ENCODE assay signal across 28 mouse cellular contexts in the genomic region with DNA sequence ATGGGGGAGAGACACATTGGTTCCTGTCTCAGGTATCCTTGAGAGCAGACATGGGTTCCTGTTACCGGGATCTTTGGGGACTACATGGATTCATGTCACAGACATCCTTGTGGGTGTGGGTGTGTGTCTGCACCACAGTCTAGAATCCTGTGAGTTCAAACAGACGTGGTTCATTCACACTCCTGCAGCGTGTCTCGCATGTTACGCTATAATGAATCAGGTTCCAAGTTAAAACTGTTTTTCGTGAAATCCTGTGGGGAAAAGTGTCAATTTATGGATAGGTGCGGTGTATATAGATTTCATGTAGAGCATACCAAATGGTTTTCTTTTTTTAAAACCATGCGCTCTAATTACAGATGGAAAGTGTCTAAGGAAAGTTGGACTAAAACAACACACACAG. TPM values are rescaled to one million over a fixed set of nuclear protein-coding genes. Genes with fewer than 3 reads are reported as not detected.
A peak's percentile ranks its signal among the peaks of the same experiment; 100 is the strongest.
DNase-seq lines count a peak whose midpoint lies in the region; ATAC-seq and TF ChIP-seq lines count a peak whose summit lies in the region.
"Had no signal": no experiment of that assay in that cellular context is flagged by ENCODE, and none has a peak within 500 bp of the region (broad histone marks: within the 10 kb centered on the region; RNA-seq: fewer than 3 reads in every experiment).

No protein-coding gene starts in this region.

- peak; percentile 44; the same call in 1 of the 2 replicates for ATAC-seq in forebrain, postnatal 0 days
- no peak for ATAC-seq in forebrain, embryonic 12.5 days (ENCODE audit: low FRiP score)
- ATAC-seq: forebrain, embryonic 13.5 days; Patski had no signal

- WGBS in forebrain, postnatal 0 days, result 75% methylated on average over 8 of the region's 8 CpGs
- WGBS in forebrain, embryonic 12.5 days, result 93% methylated on average over 8 of the region's 8 CpGs

- H3K4me1 ChIP-seq in forebrain, postnatal 0 days (ENCODE audit: insufficient read depth), result peaks cover under 1% of the 10 kb centered on the region; the same call in 1 of the 2 replicates
- H3K4me1 ChIP-seq in forebrain, embryonic 12.5 days, result peaks cover 7% of the 10 kb centered on the region; the same call in 1 of the 2 replicates
- H3K4me1 ChIP-seq: embryonic facial prominence, embryonic 12.5 days; embryonic facial prominence, embryonic 15.5 days; heart, embryonic 10.5 days; heart, embryonic 13.5 days; hindbrain, embryonic 12.5 days had no signal

- TF ChIP-seq CTCF in forebrain, postnatal 0 days (IDR thresholded peaks at IDR 0.05; ENCODE audit: low read depth), result no peak
- no peak for TF ChIP-seq CTCF in left cerebral cortex, adult 2 months (IDR thresholded peaks at IDR 0.05)

- no peaks in the 10 kb centered on the region for H3K27me3 ChIP-seq in forebrain, postnatal 0 days (ENCODE audit: insufficient read depth, low read length)
- H3K27me3 ChIP-seq in forebrain, embryonic 12.5 days, result no peaks in the 10 kb centered on the region
- H3K27me3 ChIP-seq: CH12.LX; embryonic facial prominence, embryonic 12.5 days; embryonic facial prominence, embryonic 15.5 days; forebrain, embryonic 13.5 days; heart, embryonic 13.5 days; hindbrain, embryonic 12.5 days; hindbrain, embryonic 15.5 days; Patski had no signal

- no peaks in the 10 kb centered on the region for H3K9me3 ChIP-seq in forebrain, postnatal 0 days (ENCODE audit: low read length)
- no peaks in the 10 kb centered on the region for H3K9me3 ChIP-seq in forebrain, embryonic 12.5 days
- H3K9me3 ChIP-seq: embryonic facial prominence, embryonic 12.5 days; embryonic facial prominence, embryonic 15.5 days; forebrain, embryonic 13.5 days; G1E; heart, embryonic 10.5 days; heart, embryonic 13.5 days; hindbrain, embryonic 12.5 days; hindbrain, embryonic 15.5 days had no signal

- H3K9ac ChIP-seq in forebrain, postnatal 0 days, result no peak overlapping the region
- no peak overlapping the region for H3K9ac ChIP-seq in forebrain, embryonic 12.5 days
- H3K9ac ChIP-seq: embryonic facial prominence, embryonic 12.5 days; embryonic facial prominence, embryonic 15.5 days; forebrain, embryonic 13.5 days; heart, embryonic 13.5 days; hindbrain, embryonic 12.5 days; hindbrain, embryonic 15.5 days had no signal

- H3K4me2 ChIP-seq in forebrain, postnatal 0 days (ENCODE audit: low read depth), result no peak overlapping the region
- no peak overlapping the region for H3K4me2 ChIP-seq in forebrain, embryonic 12.5 days
- H3K4me2 ChIP-seq: embryonic facial prominence, embryonic 12.5 days; embryonic facial prominence, embryonic 15.5 days; forebrain, embryonic 13.5 days; heart, embryonic 13.5 days; hindbrain, embryonic 12.5 days; hindbrain, embryonic 15.5 days had no signal

- intact Hi-C loops in left cerebral cortex, adult 2 months (cut with DNase I), result no loop called here

- H3K27ac ChIP-seq in forebrain, postnatal 0 days (ENCODE audit: low read depth, low read length), result no peak overlapping the region
- no peak overlapping the region for H3K27ac ChIP-seq in forebrain, embryonic 12.5 days
- H3K27ac ChIP-seq in left cerebral cortex, adult 2 months, result no peak overlapping the region
- H3K27ac ChIP-seq: embryonic facial prominence, embryonic 12.5 days; embryonic facial prominence, embryonic 15.5 days; forebrain, embryonic 13.5 days; heart, adult 2 months; heart, embryonic 10.5 days; heart, embryonic 13.5 days; hindbrain, embryonic 12.5 days; hindbrain, embryonic 15.5 days had no signal

- DNase-seq in forebrain, postnatal 0 days, result no peak
- DNase-seq in left cerebral cortex, adult 9 months (ENCODE audit: low spot score in 2 of 2), result peak; percentile 33 to 63
- DNase-seq in left cerebral cortex, adult 2 months (ENCODE audit: extremely low spot score in 1 of 2, low spot score in 2 of 2), result no peak
- DNase-seq in right cerebral cortex, adult 2 months (ENCODE audit: low spot score in 2 of 2), result peak; percentile 40 to 44
- DNase-seq in right cerebral cortex, postnatal 4 days, result no peak
- peak; percentile 75 for DNase-seq in telencephalon, adult 2 months (ENCODE audit: low read depth, low spot score)
- DNase-seq: adrenal gland, postnatal 10 days; adrenal gland, postnatal 36 days; B cell, adult 2 months; cerebellum, adult 11 months; cerebellum, adult 2 months; cerebellum, adult 9-11 months; cerebellum, postnatal 25 days; gastrocnemius, postnatal 10 days; gastrocnemius, postnatal 36 days; heart, adult 2 months; heart, postnatal 14 days had no signal

- H3K4me3 ChIP-seq in forebrain, postnatal 0 days (ENCODE audit: low read depth, low read length), result no peak overlapping the region
- no peak overlapping the region for H3K4me3 ChIP-seq in forebrain, embryonic 12.5 days (replicated peaks)
- no peak overlapping the region for H3K4me3 ChIP-seq in left cerebral cortex, adult 2 months
- H3K4me3 ChIP-seq: embryonic facial prominence, embryonic 12.5 days; embryonic facial prominence, embryonic 15.5 days; forebrain, embryonic 13.5 days; heart, adult 2 months; heart, embryonic 10.5 days; heart, embryonic 13.5 days; hindbrain, embryonic 12.5 days; hindbrain, embryonic 15.5 days had no signal

- no peaks in the 10 kb centered on the region for H3K36me3 ChIP-seq in forebrain, postnatal 0 days (ENCODE audit: insufficient read depth)
- no peaks in the 10 kb centered on the region for H3K36me3 ChIP-seq in forebrain, embryonic 12.5 days (replicated peaks)
- H3K36me3 ChIP-seq: embryonic facial prominence, embryonic 12.5 days; embryonic facial prominence, embryonic 15.5 days; G1E; heart, embryonic 10.5 days; heart, embryonic 13.5 days; hindbrain, embryonic 12.5 days; hindbrain, embryonic 15.5 days had no signal

RNA-seq across cellular contexts. Expression of a gene that starts 52.5 kb away (rescaled TPM):
- total RNA-seq in forebrain, postnatal 0 days (2014; rRNA removed), result 149 and 172 TPM in 2 replicates
- polyA plus RNA-seq in forebrain, postnatal 0 days (2015; fragmentation: Nextera tagmentation; extraction: Ambion mirVana), result 96.8 and 123 TPM in 2 replicates
- 61.5 and 62.4 TPM in 2 replicates for polyA plus RNA-seq in forebrain, embryonic 12.5 days (2016; fragmentation: Nextera tagmentation; extraction: Ambion mirVana)
- total RNA-seq in left cerebral cortex, adult 2 months (2021), result 100 to 1,000 TPM; 242 to 281 TPM
- polyA plus RNA-seq: G1E had no signal

Comparison
In these comparisons a context has a peak if more than half of its experiments do, and no peak if none do; other contexts are left out.
1. DNase-seq: peak in left cerebral cortex, adult 9 months (2 of 2), right cerebral cortex, adult 2 months (2 of 2) and telencephalon, adult 2 months (single experiment); none in forebrain, postnatal 0 days (single experiment), left cerebral cortex, adult 2 months (0 of 2) and right cerebral cortex, postnatal 4 days (single experiment).